Mouse (Mus musculus) stomach, adult 2 months (tissue): ENCODE results near the gene Jkamp. TPM values are rescaled to one million over a fixed set of nuclear protein-coding genes. Genes with fewer than 3 reads are reported as not detected.

ENCODE experiments used
- polyA plus RNA-seq: library from polyadenylated mRNA; depleted of rRNA; stranded (reverse); fragments of >200 nt; gene quantifications from 2 replicates; pipeline ENCODE4 v1.2.3, GENCODE M21; 2012; rRNA removed

Gene Jkamp
- polyA plus RNA-seq = 20.3 and 23.2 TPM in 2 replicates

GRCm38 (mm10) chr12:72085329-72086165, at the start of gene Jkamp, which contains the start of gene L3hypdh:
Jkamp (plus strand) TSS chr12:72085589.
L3hypdh (minus strand) TSS chr12:72085439.

GRCm38 (mm10) chr12:72070327-72071269, 14.8 kb upstream of the Jkamp start, which contains the start of gene Gpr135:
Gpr135 (minus strand) TSS chr12:72071125.

Other genes with a start within 250 kb of the Jkamp start
- 0.47 and 1.1 TPM in 2 replicates for gene Gpr135, start 14.5 kb upstream of the Jkamp start, polyA plus RNA-seq
- 3.4 and 4.7 TPM in 2 replicates for gene L3hypdh, start 150 bp upstream of the Jkamp start, polyA plus RNA-seq
- not detected in 2 replicates for gene Ccdc175, start 99.4 kb downstream of the Jkamp start, polyA plus RNA-seq